In genomic region chr11:80518421-80519367, GRCm38 (mm10) we compare ENCODE assay signal across 8 mouse cellular contexts. TPM values are rescaled to one million over a fixed set of nuclear protein-coding genes. Genes with fewer than 3 reads are reported as not detected.
DNase-seq lines count a peak whose midpoint lies in the region; ATAC-seq lines count a peak whose summit lies in the region.

No protein-coding gene starts in this region.

- no peak overlapping the region for H3K27ac ChIP-seq in heart, embryonic 10.5 days
- H3K27ac ChIP-seq in kidney, embryonic 16.5 days (ENCODE audit: low read length): no peak overlapping the region

- 0 out of 2 replicates have a peak, but pooled peaks cover 7% of the 10 kb centered on the region for H3K27me3 ChIP-seq in heart, embryonic 10.5 days (ENCODE audit: insufficient read depth, poor library complexity, severe bottlenecking)
- H3K27me3 ChIP-seq in kidney, embryonic 16.5 days (ENCODE audit: insufficient read depth, low read length): no peaks in the 10 kb centered on the region

- no peak overlapping the region for H3K4me2 ChIP-seq in kidney, embryonic 16.5 days (replicated peaks; ENCODE audit: low read depth, low read length)

- peak; percentile 52 for DNase-seq in kidney, postnatal 10 days
- DNase-seq in kidney, adult 9 months: no peak
- peak; percentile 59 for DNase-seq in forelimb bud, embryonic 11.5 days (ENCODE audit: low read depth, low spot score)
- DNase-seq in left cerebral cortex, adult 9 months (ENCODE audit: low spot score in 2 of 2): peak; percentile 76 to 93
- peak; percentile 97 for DNase-seq in retina, postnatal 1 day
- DNase-seq in thymus, postnatal 4 days: no peak
- no peak for DNase-seq in heart, embryonic 10.5 days (ENCODE audit: low spot score)

- no peaks in the 10 kb centered on the region for H3K9me3 ChIP-seq in heart, embryonic 10.5 days
- no peaks in the 10 kb centered on the region for H3K9me3 ChIP-seq in kidney, embryonic 16.5 days (ENCODE audit: low read length)

- H3K36me3 ChIP-seq in heart, embryonic 10.5 days: no peaks in the 10 kb centered on the region
- H3K36me3 ChIP-seq in kidney, embryonic 16.5 days (ENCODE audit: insufficient read depth, low read length): no peaks in the 10 kb centered on the region

- ATAC-seq in kidney, embryonic 16.5 days (ENCODE audit: low FRiP score, low TSS enrichment): no peak

- H3K4me1 ChIP-seq in heart, embryonic 10.5 days: peaks cover 32% of the 10 kb centered on the region
- H3K4me1 ChIP-seq in kidney, embryonic 16.5 days (ENCODE audit: insufficient read depth, low read length): peaks cover 5% of the 10 kb centered on the region

- H3K4me3 ChIP-seq in heart, embryonic 10.5 days: no peak overlapping the region
- H3K4me3 ChIP-seq in kidney, embryonic 16.5 days (ENCODE audit: low read length): no peak overlapping the region

- H3K9ac ChIP-seq in kidney, embryonic 16.5 days (replicated peaks; ENCODE audit: low read length): no peak overlapping the region

- 42% methylated on average over 9 of the region's 9 CpGs for WGBS in heart, embryonic 10.5 days
- 46% methylated on average over 9 of the region's 9 CpGs for WGBS in kidney, embryonic 16.5 days

RNA-seq across cellular contexts. Expression of gene Cdk5r1, which starts 41.9 kb away (rescaled TPM):
- polyA plus RNA-seq in heart, embryonic 10.5 days (2016; fragmentation: Nextera tagmentation; extraction: Ambion mirVana): 0.34 and 0.72 TPM in 2 replicates
- polyA plus RNA-seq in kidney, embryonic 16.5 days (2015; fragmentation: Nextera tagmentation; extraction: Ambion mirVana): 0.57 and 0.85 TPM in 2 replicates

Comparison
In these comparisons a context has a peak if more than half of its experiments do, and no peak if none do; other contexts are left out.
1. DNase-seq: peak in kidney, postnatal 10 days (single experiment), forelimb bud, embryonic 11.5 days (single experiment), left cerebral cortex, adult 9 months (2 of 2) and retina, postnatal 1 day (single experiment); none in kidney, adult 9 months (single experiment), thymus, postnatal 4 days (single experiment) and heart, embryonic 10.5 days (single experiment).